Mouse (Mus musculus) embryonic facial prominence, embryonic 12.5 days (tissue): Measurements from ENCODE around the gene Vwa8. TPM values are rescaled to one million over a fixed set of nuclear protein-coding genes. Genes with fewer than 3 reads are reported as not detected.

Experiments used
- ATAC-seq: fragments of 200-750 bp; cut with Nextera tagmentation; 2 replicates; pipeline ENCODE4 v1.8.0; 2017; ENCODE audit not compliant: insufficient number of reproducible peaks, insufficient read depth, low FRiP score, low TSS enrichment
- H3K27ac ChIP-seq: fragments of 300-500 bp; sonication (generic); 2 replicates; pipeline ENCODE4 v1.5.1; 2016; ENCODE audit warnings: mild to moderate bottlenecking
- H3K27me3 ChIP-seq: fragments of 300-500 bp; sonication (generic); 2 replicates; pipeline ENCODE4 v1.6.1; 2016; ENCODE audit warnings: mild to moderate bottlenecking, moderate library complexity
- H3K36me3 ChIP-seq: fragments of 300-500 bp; sonication (generic); 2 replicates; pipeline ENCODE4 v1.6.1; 2016; ENCODE audit warnings: mild to moderate bottlenecking
- H3K4me1 ChIP-seq: fragments of 300-500 bp; sonication (generic); 2 replicates; pipeline ENCODE4 v1.6.1; 2016
- H3K4me2 ChIP-seq: fragments of 300-500 bp; sonication (generic); replicated peaks from 2 replicates; pipeline ENCODE4 v1.6.1; 2016; ENCODE audit warnings: mild to moderate bottlenecking, moderate library complexity
- H3K4me3 ChIP-seq: fragments of 300-500 bp; sonication (generic); 2 replicates; pipeline ENCODE4 v1.5.1; 2016; ENCODE audit warnings: mild to moderate bottlenecking
- H3K9ac ChIP-seq: fragments of 300-500 bp; sonication (generic); 2 replicates; pipeline ENCODE4 v1.6.1; 2016; ENCODE audit warnings: mild to moderate bottlenecking, moderate library complexity
- H3K9me3 ChIP-seq: fragments of 300-500 bp; sonication (generic); 2 replicates; pipeline ENCODE4 v1.6.1; 2016; ENCODE audit warnings: mild to moderate bottlenecking, moderate library complexity
- WGBS: fragments of 180-500 bp; shearing (Covaris S2); methylation state at CpG from one replicate; pipeline ENCODE4 v1.1.7; 2016; 5-methylcytosine and 5-hydroxymethylcytosine counted together
- polyA plus RNA-seq: library from polyadenylated mRNA; unstranded; fragments of >200 nt; fragmentation: Nextera tagmentation; extraction: Ambion mirVana; gene quantifications from 2 replicates; pipeline ENCODE4 v1.2.1, GENCODE M21; 2016

Gene Vwa8
- polyA plus RNA-seq, 1 experiment from 2014 or later: 10.6 TPM

DNA sequence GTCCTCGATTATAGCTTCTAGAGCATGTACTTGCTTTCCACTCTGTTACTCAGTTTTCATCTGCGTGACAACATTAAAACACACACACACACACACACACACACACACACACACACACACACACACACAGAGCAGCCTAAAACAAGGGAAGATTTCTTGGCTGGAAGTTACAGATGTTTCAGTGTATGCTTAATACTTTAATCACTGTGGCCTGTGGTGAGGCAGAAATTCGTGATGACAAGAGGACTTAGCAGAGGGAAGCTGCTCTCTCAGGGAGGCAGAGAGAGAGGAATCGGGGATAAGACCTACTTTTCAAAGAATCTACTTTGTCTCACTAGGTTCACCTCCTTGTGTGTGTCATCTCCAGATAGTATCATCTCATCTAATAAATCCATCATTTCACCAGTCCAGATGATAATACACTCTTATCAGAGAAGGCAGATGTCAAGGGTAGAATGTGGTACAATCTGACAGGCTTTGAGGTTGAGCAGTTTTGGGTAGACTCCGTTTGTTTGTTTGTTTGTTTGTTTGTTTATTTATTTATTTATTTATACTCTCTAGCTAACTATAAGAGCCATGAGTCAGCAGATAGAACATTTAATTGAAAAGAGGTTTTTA is 1.2 kb downstream of the Vwa8 start:
- Histone ChIP-seq H3K4me1 (peaks cover 9% of the 10 kb centered on the region), H3K9me3 (no peaks in the 10 kb centered on the region), H3K4me3 (peak overlapping the region; percentile 86; the same call in 1 of the 2 replicates), H3K4me2 (peak overlapping the region; percentile 77), H3K27me3 (no peaks in the 10 kb centered on the region), H3K9ac (no peak overlapping the region), H3K36me3 (no peaks in the 10 kb centered on the region), H3K27ac (no peak overlapping the region)
- 37% methylated on average over 5 of the region's 5 CpGs for WGBS
- ATAC-seq: no peak

DNA sequence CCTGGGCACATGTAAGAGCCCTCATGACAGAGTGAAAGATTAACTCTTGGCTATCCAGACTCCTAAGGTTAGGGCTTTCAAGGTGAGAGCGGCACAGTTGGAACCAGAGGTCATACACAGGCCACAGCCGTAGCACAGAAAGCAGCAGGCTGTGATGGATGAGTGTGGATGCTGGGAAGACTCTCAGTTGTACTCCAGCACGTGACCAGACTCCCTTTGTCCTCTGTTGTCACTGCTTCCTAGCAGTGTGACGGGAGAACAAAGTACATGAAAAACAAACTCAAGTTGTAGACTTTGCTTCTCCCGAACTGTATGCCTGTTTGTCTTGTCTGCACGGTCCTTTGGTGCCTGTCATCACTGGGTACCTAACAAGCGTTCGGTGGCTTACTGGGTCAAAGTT is 1.8 kb downstream of the Vwa8 start:
- H3K36me3 ChIP-seq: no peaks in the 10 kb centered on the region
- no peaks in the 10 kb centered on the region for H3K9me3 ChIP-seq
- no peaks in the 10 kb centered on the region for H3K27me3 ChIP-seq
- no peak overlapping the region for H3K4me2 ChIP-seq
- 44% methylated on average over 8 of the region's 8 CpGs for WGBS
- no peak overlapping the region for H3K27ac ChIP-seq
- no peak overlapping the region for H3K9ac ChIP-seq
- ATAC-seq: no peak
- no peak overlapping the region for H3K4me3 ChIP-seq
- H3K4me1 ChIP-seq: peaks cover 9% of the 10 kb centered on the region

DNA sequence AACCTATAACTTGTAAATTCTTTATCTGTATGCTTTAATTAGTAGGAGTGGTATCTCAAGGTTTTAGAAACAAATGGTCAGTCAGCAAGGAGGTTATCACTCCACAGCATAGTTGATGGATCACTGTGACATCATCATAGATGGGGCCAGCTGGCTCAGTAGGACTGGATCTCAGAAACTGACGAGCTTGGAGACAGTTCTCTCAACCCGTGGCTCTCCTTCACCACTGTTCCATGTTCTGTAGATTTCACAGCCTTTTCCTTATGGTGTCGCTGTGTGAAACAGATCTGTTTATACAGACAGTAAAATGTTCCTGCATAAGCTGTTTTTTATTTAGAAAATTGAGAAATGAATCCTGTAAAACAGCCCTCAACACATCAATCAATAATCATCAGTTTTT is 2.5 kb downstream of the Vwa8 start:
- WGBS: 68% methylated on average over 3 of the region's 3 CpGs
- no peak for ATAC-seq
- Histone ChIP-seq H3K4me1 (peaks cover 9% of the 10 kb centered on the region), H3K27me3 (no peaks in the 10 kb centered on the region), H3K9me3 (no peaks in the 10 kb centered on the region), H3K4me3 (no peak overlapping the region), H3K27ac (no peak overlapping the region), H3K9ac (no peak overlapping the region), H3K36me3 (no peaks in the 10 kb centered on the region), H3K4me2 (no peak overlapping the region)

DNA sequence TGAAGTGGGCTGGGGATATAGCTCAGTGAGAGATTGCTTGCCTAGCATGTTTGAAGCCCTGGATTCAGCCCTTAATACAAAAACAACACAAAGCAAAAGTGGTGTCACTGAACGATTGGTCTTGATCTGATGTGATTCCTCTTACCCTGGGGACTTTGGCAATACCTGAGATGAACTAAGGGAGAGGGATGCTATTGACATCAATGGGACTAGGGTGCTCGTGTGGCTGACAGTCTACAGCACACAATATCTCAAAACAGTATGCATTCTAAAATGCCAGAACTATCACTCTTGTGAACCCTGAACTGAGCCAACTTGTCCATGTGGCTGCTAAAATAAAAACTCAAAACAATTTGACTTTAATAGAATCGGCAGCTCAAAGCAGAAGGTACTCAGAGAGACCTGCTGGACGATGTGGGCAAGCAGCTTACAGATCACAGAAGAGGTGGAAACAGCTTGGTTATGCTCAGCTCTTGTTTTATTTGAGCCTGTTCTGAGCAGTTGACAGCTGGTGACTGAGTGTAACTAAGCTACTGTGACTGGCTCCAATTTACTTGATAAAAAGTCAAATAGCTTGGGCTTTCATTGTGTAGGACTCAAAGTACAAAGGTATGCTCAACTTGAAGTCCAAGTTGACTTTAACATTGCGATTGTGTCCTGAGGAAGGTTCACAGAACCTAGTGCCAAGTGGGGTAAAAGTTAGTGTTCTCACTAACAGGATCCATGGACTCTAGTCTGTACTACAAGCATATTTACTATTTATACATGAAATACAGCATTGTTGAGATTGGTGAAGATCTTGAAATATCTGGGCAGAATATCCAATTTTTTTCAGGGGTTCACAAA is 3.8 kb downstream of the Vwa8 start:
- Histone ChIP-seq H3K9me3 (no peaks in the 10 kb centered on the region), H3K27ac (no peak overlapping the region), H3K27me3 (no peaks in the 10 kb centered on the region), H3K9ac (no peak overlapping the region), H3K4me1 (peaks cover 9% of the 10 kb centered on the region), H3K4me2 (no peak overlapping the region), H3K4me3 (no peak overlapping the region), H3K36me3 (no peaks in the 10 kb centered on the region)
- no peak for ATAC-seq
- WGBS: 84% methylated on average over 5 of the region's 5 CpGs

GRCm38 (mm10) chr14:78861156-78861555 is 12.3 kb downstream of the Vwa8 start:
- Histone ChIP-seq H3K9me3 (no peaks in the 10 kb centered on the region), H3K36me3 (no peaks in the 10 kb centered on the region), H3K4me3 (no peak overlapping the region), H3K27ac (no peak overlapping the region), H3K27me3 (no peaks in the 10 kb centered on the region), H3K9ac (no peak overlapping the region), H3K4me2 (no peak overlapping the region), H3K4me1 (no peaks in the 10 kb centered on the region)
- WGBS: 95% methylated on average over 5 of the region's 5 CpGs
- ATAC-seq: no peak

DNA sequence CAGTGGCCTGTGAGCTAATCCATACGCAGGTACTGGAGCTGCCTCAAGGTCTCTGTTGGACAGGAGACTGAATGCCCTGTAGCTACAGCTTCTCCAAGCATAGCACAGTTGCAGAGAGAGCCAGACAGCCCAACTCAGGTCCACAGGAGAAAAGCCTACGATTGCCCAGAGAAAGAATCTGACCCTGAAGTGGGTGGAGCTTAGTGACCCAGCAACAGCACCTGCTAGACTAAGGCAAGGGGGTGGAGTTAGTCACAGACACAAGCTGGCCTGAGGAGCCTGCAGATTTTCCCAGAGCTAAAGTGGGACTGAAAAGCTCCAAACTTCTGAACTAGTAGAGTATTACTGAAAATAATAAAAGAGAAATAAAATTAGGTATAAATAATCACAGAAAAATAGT is 21.2 kb downstream of the Vwa8 start:
- H3K36me3 ChIP-seq: no peaks in the 10 kb centered on the region
- no peaks in the 10 kb centered on the region for H3K4me1 ChIP-seq
- no peak overlapping the region for H3K9ac ChIP-seq
- H3K27me3 ChIP-seq: no peaks in the 10 kb centered on the region
- 42% methylated on average over 2 of the region's 2 CpGs for WGBS
- no peak overlapping the region for H3K4me2 ChIP-seq
- no peak overlapping the region for H3K27ac ChIP-seq
- ATAC-seq: no peak
- no peaks in the 10 kb centered on the region for H3K9me3 ChIP-seq
- H3K4me3 ChIP-seq: no peak overlapping the region

- no peaks in the 10 kb centered on the region for H3K36me3 ChIP-seq
- H3K9me3 ChIP-seq: no peaks in the 10 kb centered on the region
- 88% methylated on average over 2 of the region's 2 CpGs for WGBS
- no peak overlapping the region for H3K27ac ChIP-seq
- no peak for ATAC-seq
- no peak overlapping the region for H3K4me2 ChIP-seq
- peaks cover 4% of the 10 kb centered on the region; the same call in 1 of the 2 replicates for H3K4me1 ChIP-seq
- no peak overlapping the region for H3K4me3 ChIP-seq
- no peaks in the 10 kb centered on the region for H3K27me3 ChIP-seq
- H3K9ac ChIP-seq: no peak overlapping the region
Measured at GRCm38 (mm10) chr14:78877176-78877575, 28.3 kb downstream of the Vwa8 start.

GRCm38 (mm10) chr14:78878402-78879045 is 29.7 kb downstream of the Vwa8 start:
- ATAC-seq: no peak
- Histone ChIP-seq H3K9me3 (no peaks in the 10 kb centered on the region), H3K27ac (no peak overlapping the region), H3K36me3 (no peaks in the 10 kb centered on the region), H3K9ac (no peak overlapping the region), H3K4me2 (no peak overlapping the region), H3K27me3 (no peaks in the 10 kb centered on the region), H3K4me1 (peaks cover 12% of the 10 kb centered on the region; the same call in 1 of the 2 replicates), H3K4me3 (no peak overlapping the region)
- WGBS: 73% methylated on average over 13 of the region's 13 CpGs

GRCm38 (mm10) chr14:78880879-78881278 is 32.0 kb downstream of the Vwa8 start:
- no peaks in the 10 kb centered on the region for H3K27me3 ChIP-seq
- no peak for ATAC-seq
- H3K9ac ChIP-seq: no peak overlapping the region
- no peak overlapping the region for H3K27ac ChIP-seq
- peaks cover 17% of the 10 kb centered on the region; the same call in 1 of the 2 replicates for H3K4me1 ChIP-seq
- no peaks in the 10 kb centered on the region for H3K36me3 ChIP-seq
- H3K9me3 ChIP-seq: no peaks in the 10 kb centered on the region
- H3K4me2 ChIP-seq: no peak overlapping the region
- WGBS: 76% methylated on average over 4 of the region's 4 CpGs
- H3K4me3 ChIP-seq: no peak overlapping the region

DNA sequence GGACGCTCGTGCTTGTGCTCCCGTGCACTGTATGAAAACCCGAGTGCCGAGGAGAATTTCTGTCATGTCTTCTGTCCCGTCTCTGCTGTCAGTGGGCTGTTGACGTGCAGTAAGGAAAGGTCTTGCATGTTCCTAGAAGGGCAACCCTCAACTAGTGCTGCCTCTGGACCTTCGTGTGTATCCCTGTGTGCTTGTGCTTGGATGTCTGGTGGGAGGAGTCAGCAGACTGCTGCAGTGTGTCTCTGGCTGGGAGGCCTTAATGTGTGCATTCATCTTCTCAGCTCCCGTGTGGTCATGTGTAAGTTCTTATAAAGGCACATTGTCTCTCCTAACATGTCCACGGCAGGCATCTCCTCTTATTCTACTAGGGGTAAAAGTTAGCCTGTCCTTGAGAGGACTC is 32.7 kb downstream of the Vwa8 start:
- Histone ChIP-seq H3K4me3 (no peak overlapping the region), H3K9me3 (no peaks in the 10 kb centered on the region), H3K4me1 (peaks cover 17% of the 10 kb centered on the region; the same call in 1 of the 2 replicates), H3K36me3 (no peaks in the 10 kb centered on the region), H3K27me3 (no peaks in the 10 kb centered on the region), H3K9ac (no peak overlapping the region), H3K27ac (no peak overlapping the region), H3K4me2 (no peak overlapping the region)
- 71% methylated on average over 10 of the region's 10 CpGs for WGBS
- no peak for ATAC-seq

DNA sequence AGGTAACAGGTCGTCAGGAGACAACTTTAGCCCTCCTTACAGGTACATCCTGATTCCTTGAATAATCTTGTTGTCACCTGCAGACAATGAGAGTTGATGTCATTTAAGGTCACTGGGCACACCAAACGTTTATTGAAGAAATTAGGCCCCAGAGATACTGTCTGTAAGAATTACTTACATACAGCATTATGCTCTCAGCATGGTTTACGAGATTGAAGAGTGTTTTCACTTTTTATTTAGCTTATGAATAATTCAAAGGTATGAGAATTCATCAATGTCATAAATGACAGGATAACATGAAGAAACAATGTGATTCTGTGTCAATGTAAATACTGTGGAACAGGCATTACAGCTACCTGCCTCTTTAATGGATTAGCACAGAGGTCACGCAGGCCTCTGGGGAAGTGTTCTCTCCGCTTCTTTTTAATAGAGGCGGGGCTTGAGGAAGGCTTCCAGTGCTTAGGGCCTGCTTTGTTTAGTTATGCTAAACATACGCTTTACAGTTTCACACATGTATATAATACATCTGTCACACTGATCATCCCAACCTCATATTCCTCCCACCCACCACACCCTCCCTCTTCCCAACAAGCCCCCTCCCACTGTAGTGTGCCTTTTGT is 37.2 kb downstream of the Vwa8 start:
- Histone ChIP-seq H3K36me3 (no peaks in the 10 kb centered on the region), H3K4me2 (no peak overlapping the region), H3K27ac (no peak overlapping the region), H3K4me1 (peaks cover 12% of the 10 kb centered on the region; the same call in 1 of the 2 replicates), H3K27me3 (no peaks in the 10 kb centered on the region), H3K9ac (no peak overlapping the region), H3K4me3 (no peak overlapping the region), H3K9me3 (no peaks in the 10 kb centered on the region)
- WGBS: 66% methylated on average over 7 of the region's 7 CpGs
- no peak for ATAC-seq
